Mouse (Mus musculus) bone marrow, adult 2 months (tissue): ENCODE data around the gene Fbxo7.

Experiments used
- CTCF ChIP-seq: fragments of 200-500 bp; IDR thresholded peaks from 2 replicates; pipeline ENCODE4 v1.5.1; 2011; ENCODE audit warnings: low read length, control low read depth; ENCODE audit not compliant: control insufficient read depth, insufficient read depth
- POLR2A ChIP-seq: fragments of 200-500 bp; IDR thresholded peaks from 2 replicates; pipeline ENCODE4 v1.6.1; 2011; ENCODE audit warnings: low read depth, mild to moderate bottlenecking, control low read depth, low read length, borderline replicate concordance; ENCODE audit not compliant: control insufficient read depth

GRCm38 (mm10) chr10:86057286-86057685 is 35.5 kb downstream of the Fbxo7 start:
- TF ChIP-seq CTCF (no peak), POLR2A (no peak)
